Mouse (Mus musculus): Measurements from ENCODE around the gene Ldhd. TPM values are rescaled to one million over a fixed set of nuclear protein-coding genes. Genes with fewer than 3 reads are reported as not detected.

Gene Ldhd
- total RNA-seq, 4 experiments from 2014 or later: 10.6 to 11.4 (median 10.8) TPM

DNA sequence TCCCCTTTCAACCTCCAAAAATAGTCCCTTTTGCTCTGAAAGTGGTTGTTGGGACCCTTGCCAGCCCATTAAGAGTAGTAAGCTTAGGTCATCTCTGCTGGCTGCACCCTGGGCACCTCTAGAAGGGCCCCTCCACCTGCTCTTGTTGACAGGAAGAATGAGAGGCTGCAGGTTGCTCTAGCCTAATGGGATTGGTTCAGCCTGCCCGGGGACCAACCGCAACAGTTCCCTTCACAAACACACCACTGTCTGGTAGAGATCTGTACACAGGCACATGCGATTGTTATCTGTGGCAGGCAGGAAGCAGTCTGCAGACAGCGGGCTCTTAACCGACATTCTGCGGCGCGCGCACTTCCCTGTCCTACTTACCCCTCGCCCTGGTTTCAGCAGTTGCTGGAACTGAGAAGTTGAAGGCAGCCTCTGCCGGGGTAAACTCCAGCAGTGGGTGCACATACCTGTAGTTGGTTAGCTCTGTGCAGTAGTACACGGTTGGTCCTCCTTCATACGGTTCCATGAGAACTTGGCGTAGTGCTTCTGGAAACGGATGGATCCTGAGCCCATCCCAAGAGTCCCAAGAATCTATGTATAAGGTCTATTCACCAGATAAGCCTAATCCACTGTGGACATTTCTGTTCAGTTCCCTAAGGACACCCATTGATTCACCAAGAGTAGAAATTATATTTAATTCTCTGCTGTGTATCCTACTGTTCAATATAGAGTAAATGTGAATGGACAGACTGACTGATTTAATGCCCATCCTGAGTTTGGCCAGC, 34.3 kb downstream of the Ldhd start:
- no peak for DNase-seq (ENCODE audit: low spot score in 2 of 2)

- no peak for DNase-seq (ENCODE audit: low spot score in 2 of 2)
Measured at GRCm38 (mm10) chr8:111594951-111595350, 35.2 kb downstream of the Ldhd start.

DNA sequence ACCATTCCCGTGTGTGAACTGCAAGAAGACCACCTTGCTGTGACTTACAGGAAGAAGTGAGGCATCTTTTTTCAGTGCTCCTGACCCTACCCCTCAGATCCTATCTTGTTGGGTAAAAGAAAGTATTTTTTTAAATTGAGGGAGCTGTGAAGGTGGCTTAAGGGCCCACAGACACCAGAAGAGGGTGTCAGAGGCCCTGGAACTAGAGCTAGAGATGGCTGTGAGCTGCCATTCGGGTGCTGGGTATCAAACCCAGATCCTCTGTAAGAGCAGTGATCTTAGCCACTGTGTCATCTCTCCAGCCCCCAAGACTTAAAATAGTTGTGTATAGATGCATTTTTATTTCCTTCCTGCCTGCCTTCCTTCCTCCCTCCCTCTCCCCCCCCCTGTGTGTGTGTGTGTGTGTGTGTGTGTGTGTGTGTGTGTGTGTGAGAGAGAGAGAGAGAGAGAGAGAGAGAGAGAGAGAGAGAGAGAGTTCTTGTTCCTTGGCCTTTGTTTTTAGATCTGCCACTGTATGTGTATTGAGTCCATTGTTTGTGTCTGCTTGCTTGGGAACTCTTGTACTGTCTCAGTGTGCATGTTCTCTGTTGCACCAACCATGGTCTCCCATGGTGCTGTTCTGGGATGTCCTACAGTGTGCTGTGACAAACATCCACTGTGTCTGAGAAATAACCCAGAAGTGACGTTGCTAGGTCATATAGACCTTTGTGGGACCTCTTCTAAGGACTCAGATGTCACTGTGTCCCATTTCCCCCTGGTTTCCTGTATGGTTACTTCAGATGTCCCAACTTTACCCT, 35.9 kb downstream of the Ldhd start:
- no peak for DNase-seq (ENCODE audit: low spot score in 2 of 2)

DNA sequence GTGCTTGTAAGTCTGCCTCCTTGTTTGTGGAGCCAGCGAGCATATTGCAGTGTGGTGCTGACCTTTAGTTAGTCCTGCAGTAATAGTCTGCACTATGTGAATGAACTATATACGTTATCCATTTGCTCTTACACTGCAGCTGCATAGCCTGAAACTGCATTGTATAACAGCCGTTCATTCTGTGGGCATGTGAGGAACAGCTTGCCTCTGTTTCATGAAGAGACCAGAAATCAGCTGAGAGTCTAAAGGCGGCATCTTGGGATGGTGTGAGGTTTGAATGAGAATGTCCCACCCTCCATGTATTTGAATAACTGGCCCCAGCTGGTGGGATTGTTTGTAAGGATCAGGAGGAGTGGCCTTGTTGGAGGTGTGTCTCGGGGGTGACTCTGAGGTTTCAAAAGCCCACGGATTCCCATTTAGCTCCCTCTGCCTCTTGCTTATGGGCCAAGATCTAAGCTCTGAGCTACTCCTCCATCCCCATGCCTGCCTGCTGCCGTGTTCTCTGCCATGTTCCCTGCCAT, 37.7 kb downstream of the Ldhd start:
- peak in 1 of 2 experiments; percentile 40 for DNase-seq (ENCODE audit: low spot score in 2 of 2)

DNA sequence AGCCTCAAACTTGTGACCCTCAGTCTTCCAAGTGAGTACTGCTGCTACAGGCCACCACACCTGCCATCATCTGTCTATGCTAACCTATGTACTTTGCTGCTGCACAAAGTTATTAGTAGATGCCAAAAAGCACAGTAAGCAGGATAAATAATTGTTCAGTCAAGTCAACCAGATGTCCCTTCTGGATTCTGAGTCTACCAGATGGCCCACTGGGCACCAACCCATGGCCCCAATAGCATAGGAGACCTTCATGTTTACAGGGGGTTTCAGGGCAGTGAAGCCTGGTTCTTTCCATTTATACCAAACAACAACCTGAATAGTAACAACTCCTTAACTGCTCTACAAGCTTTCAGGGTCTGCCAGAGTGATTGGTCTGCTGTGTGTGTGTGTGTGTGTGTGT, 39.0 kb downstream of the Ldhd start:
- DNase-seq (ENCODE audit: low spot score in 2 of 2): no peak

- no peak for DNase-seq (ENCODE audit: low spot score in 2 of 2)
Measured at GRCm38 (mm10) chr8:111590214-111590613, 40.0 kb downstream of the Ldhd start.

DNA sequence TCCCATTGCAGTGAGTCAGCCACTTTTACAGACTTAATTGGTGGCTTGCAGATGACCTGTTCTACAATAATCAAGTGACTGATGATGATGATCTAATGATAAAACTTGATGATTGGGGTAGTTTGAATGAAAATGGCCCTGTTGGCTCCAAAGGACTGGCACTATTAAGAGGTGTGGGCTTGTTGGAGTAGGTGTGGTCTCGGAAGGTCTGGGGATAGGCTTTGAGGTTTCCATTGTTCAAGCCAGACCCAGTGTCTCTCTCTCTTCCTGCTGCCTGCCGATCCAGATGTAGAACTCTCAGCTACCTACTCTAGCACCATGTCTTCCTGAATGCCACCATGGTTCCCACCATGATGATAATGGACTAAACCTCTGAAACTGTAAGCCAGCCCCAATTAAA, 41.8 kb downstream of the Ldhd start:
- DNase-seq (ENCODE audit: low spot score in 2 of 2): no peak

- no peak for DNase-seq (ENCODE audit: low spot score in 2 of 2)
Measured at GRCm38 (mm10) chr8:111587545-111588094, 42.6 kb downstream of the Ldhd start.

GRCm38 (mm10) chr8:111584946-111585345, 45.2 kb downstream of the Ldhd start:
- DNase-seq (ENCODE audit: low spot score in 2 of 2): no peak

DNA sequence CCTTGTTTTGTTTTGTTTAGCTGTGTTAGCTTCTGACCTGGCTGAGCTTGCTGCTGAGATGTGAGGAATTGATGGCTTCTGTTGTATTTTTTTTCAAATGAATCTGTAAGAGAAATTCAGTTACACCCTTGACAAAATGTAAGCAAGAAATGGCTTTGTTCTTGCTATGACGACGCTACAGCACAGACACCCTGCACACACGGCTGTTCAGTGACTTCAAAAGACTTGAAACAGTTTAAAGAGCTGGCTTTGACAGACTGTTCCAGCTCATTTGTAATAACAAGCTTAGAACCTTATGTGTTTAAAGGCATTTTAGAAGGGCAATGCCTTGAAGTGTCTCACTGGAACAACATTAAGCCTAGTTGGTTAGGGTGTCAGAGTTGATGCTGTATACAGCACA, 47.8 kb downstream of the Ldhd start:
- DNase-seq (ENCODE audit: low spot score in 2 of 2): no peak

GRCm38 (mm10) chr8:111580306-111580705, 49.9 kb downstream of the Ldhd start:
- no peak for DNase-seq (ENCODE audit: low spot score in 2 of 2)

DNA sequence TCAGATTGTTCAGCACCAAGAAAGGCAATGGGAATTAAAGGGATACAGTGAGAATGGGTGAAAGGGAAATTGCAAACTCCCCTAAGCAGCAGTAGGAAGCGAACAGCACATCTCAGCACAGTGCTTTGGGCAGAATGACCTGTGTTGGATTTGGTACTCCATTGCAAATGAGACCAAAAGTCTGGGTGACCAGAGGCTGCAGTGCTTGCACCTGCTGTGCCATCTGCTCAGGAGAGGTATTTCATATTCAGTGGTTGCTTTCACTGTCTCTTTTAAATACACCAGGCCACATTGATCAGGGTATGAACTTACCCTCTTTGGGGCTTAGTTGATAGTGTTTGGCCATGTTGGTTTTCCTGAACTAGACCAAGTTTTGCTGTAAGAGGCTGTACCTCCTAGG, 50.9 kb downstream of the Ldhd start:
- no peak for DNase-seq (ENCODE audit: low spot score in 2 of 2)

GRCm38 (mm10) chr8:111577880-111578533, 52.2 kb downstream of the Ldhd start:
- DNase-seq (ENCODE audit: low spot score in 2 of 2): no peak

GRCm38 (mm10) chr8:111576501-111576900, 53.7 kb downstream of the Ldhd start:
- DNase-seq (ENCODE audit: low spot score in 2 of 2): no peak

DNA sequence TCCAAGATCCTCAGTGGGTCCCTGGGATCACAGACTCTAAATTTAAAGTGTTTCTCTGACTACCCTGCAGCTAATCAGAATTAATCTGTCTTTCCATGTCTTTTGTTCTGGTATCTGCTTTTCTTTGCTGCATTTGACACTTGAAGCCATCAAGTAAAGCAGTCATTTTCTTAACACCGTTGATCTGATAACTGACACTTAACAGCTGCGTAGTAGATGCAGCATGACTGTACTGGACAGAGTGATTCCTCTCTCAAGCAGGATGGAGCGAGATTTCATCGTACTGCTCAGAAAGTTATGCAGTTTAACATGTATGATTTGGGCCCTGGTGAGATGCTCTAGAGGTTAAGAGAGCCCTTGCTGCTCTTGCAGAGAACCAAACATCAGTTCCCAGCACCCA, 54.7 kb downstream of the Ldhd start:
- DNase-seq (ENCODE audit: low spot score in 2 of 2): no peak

DNA sequence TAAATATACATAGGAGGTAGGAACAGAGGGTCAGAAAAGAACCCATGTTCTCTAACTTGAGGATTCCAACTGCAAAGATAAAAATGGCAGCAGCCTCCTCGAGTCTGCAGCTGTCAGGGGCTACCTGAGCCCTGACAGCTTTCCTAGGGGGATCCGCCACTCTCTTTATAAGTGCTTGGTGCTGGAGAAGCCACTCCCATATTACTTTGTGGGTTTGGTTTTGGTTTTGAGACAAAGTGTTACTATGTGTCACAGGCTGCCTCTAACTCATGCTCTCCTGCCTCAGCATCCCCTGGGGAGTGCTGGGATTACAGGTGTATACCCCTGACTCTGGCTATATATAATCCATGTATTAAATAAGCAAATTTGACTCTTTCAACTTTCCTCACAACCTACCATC, 56.2 kb downstream of the Ldhd start:
- DNase-seq (ENCODE audit: low spot score in 2 of 2): no peak

Other genes with a start within 250 kb of the Ldhd start
- 10 to 100 TPM; 23.8 to 26.2 (median 24.8) TPM for gene Fa2h, start 236.6 kb downstream of the Ldhd start, total RNA-seq (2022)
- 10 to 100 TPM; 19.5 to 21.7 (median 20.3) TPM for gene Wdr59, start 108.3 kb downstream of the Ldhd start, total RNA-seq (2022)
- gene Znrf1, start 94.3 kb downstream of the Ldhd start, total RNA-seq (2022): 100 to 1,000 TPM; 120 to 139 (median 129) TPM
- 10 to 100 TPM; 22.1 to 25.2 (median 24.1) TPM for gene Zfp1, start 13.0 kb upstream of the Ldhd start, total RNA-seq (2022)
- not detected for gene Ctrb1, start 60.6 kb upstream of the Ldhd start, total RNA-seq (2022)
- gene Bcar1, start 113.4 kb upstream of the Ldhd start, total RNA-seq (2022): 10 to 100 TPM; 49.4 to 54.6 (median 53.5) TPM
- 10 to 100 TPM; 67.7 to 86.2 (median 79.4) TPM for gene Cfdp1, start 223.9 kb upstream of the Ldhd start, total RNA-seq (2022)
- gene Tmem170, start 246.4 kb upstream of the Ldhd start, total RNA-seq (2022): 1 to 10 TPM; 3.4 to 4.1 (median 3.6) TPM

Measured in left cerebral cortex, adult 8-10 months (tissue).